Mouse (Mus musculus) liver, embryonic 14.5 days (tissue): Measurements from ENCODE around the gene Adar. TPM values are rescaled to one million over a fixed set of nuclear protein-coding genes. Genes with fewer than 3 reads are reported as not detected.

Experiments
- ATAC-seq: fragments of 200-750 bp; cut with Nextera tagmentation; 2 replicates; pipeline ENCODE4 v1.8.0; 2017; ENCODE audit warnings: moderate number of reproducible peaks, mild to moderate bottlenecking, moderate library complexity; ENCODE audit not compliant: insufficient read depth
- DNase-seq, 3 experiments: peaks; one replicate each; pipeline ENCODE4 v3.0.0-alpha.2; 2012 to 2013; ENCODE audit warnings: low read depth in 3 of 3, low spot score in 3 of 3
- H3K27ac ChIP-seq: fragments of 300-500 bp; sonication (generic); 2 replicates; pipeline ENCODE4 v1.5.1; 2014; ENCODE audit warnings: moderate library complexity, mild to moderate bottlenecking, control low read depth, inconsistent platforms
- H3K27me3 ChIP-seq: fragments of 300-500 bp; sonication (generic); 2 replicates; pipeline ENCODE4 v1.6.1; 2014; ENCODE audit warnings: mild to moderate bottlenecking, low read length, moderate library complexity; ENCODE audit not compliant: control insufficient read depth, insufficient read depth
- H3K36me3 ChIP-seq: fragments of 300-500 bp; sonication (generic); replicated peaks from 2 replicates; pipeline ENCODE4 v1.6.1; 2014; ENCODE audit warnings: low read depth; ENCODE audit not compliant: control insufficient read depth, insufficient read depth
- H3K4me1 ChIP-seq, 2 experiments: fragments of 200-500 bp in 1 of 2; fragments of 300-500 bp in 1 of 2; sonication (generic) in 1 of 2; replicated peaks; 2 replicates each; pipeline ENCODE4 v1.6.1; 2012 to 2014; ENCODE audit warnings: antibody characterized with exemption in 1 of 2, inconsistent platforms in 1 of 2, low read length in 1 of 2; ENCODE audit not compliant: control insufficient read depth in 2 of 2, insufficient read depth in 2 of 2
- H3K4me2 ChIP-seq: fragments of 300-500 bp; sonication (generic); 2 replicates; pipeline ENCODE4 v1.6.1; 2014; ENCODE audit warnings: low read depth, mild to moderate bottlenecking, control low read depth, moderate library complexity
- H3K4me3 ChIP-seq, 2 experiments: fragments of 200-500 bp in 1 of 2; fragments of 300-500 bp in 1 of 2; sonication (generic) in 1 of 2; 2 replicates each; pipeline ENCODE4 v1.5.1; 2012 to 2014; ENCODE audit warnings: low read depth in 2 of 2, low read length in 2 of 2, mild to moderate bottlenecking in 2 of 2, control low read depth in 1 of 2, inconsistent platforms in 1 of 2, moderate library complexity in 1 of 2; ENCODE audit not compliant: insufficient read depth in 1 of 2
- H3K9ac ChIP-seq: fragments of 300-500 bp; sonication (generic); replicated peaks from 2 replicates; pipeline ENCODE4 v1.6.1; 2014; ENCODE audit warnings: mild to moderate bottlenecking, control low read depth, moderate library complexity
- H3K9me3 ChIP-seq: fragments of 300-500 bp; sonication (generic); 2 replicates; pipeline ENCODE4 v1.6.1; 2016; ENCODE audit warnings: low read length, mixed read lengths; ENCODE audit not compliant: control insufficient read depth
- CTCF ChIP-seq: IDR thresholded peaks from 2 replicates; pipeline ENCODE4 v1.5.1; 2016; ENCODE audit warnings: antibody characterized with exemption, low read depth, control low read depth
- EP300 ChIP-seq: IDR thresholded peaks from 2 replicates; pipeline ENCODE4 v1.6.1; 2016; ENCODE audit warnings: antibody characterized with exemption, low read depth
- WGBS: fragments of 180-500 bp; shearing (Covaris S2); extraction: QIAGEN DNeasy Blood & Tissue Kit; methylation state at CpG from one replicate; pipeline ENCODE4 v1.1.7; 2014; ENCODE audit not compliant: insufficient replicate concordance; 5-methylcytosine and 5-hydroxymethylcytosine counted together
- polyA plus RNA-seq, 2 experiments: library from polyadenylated mRNA; depleted of rRNA in 1 of 2; stranded (reverse) in 1 of 2; unstranded in 1 of 2; fragments of >200 nt; fragmentation: Nextera tagmentation in 1 of 2; extraction: Ambion mirVana in 1 of 2; gene quantifications; 2 replicates each; pipeline versions ENCODE4 v1.2.1 to v1.2.3; 2012 to 2014

Gene Adar
- polyA plus RNA-seq, 2 experiments: 6.4 to 7.9 TPM

- H3K27ac ChIP-seq: no peak overlapping the region
- no peak overlapping the region for H3K4me2 ChIP-seq
- H3K27me3 ChIP-seq: no peaks in the 10 kb centered on the region
- no peaks in the 10 kb centered on the region for H3K4me1 ChIP-seq
- no peak overlapping the region for H3K9ac ChIP-seq
- TF ChIP-seq CTCF (no peak), EP300 (no peak)
- 67% methylated on average over 5 of the region's 5 CpGs for WGBS
- H3K9me3 ChIP-seq: no peaks in the 10 kb centered on the region
- no peak for DNase-seq
- H3K36me3 ChIP-seq: peaks cover 39% of the 10 kb centered on the region
- no peak overlapping the region for H3K4me3 ChIP-seq
- ATAC-seq: no peak
Observed at GRCm38 (mm10) chr3:89781640-89782039, 66.8 kb downstream of the Adar start.

GRCm38 (mm10) chr3:89784991-89785753 lies 70.3 kb downstream of the Adar start:
- WGBS: 21% methylated on average over 11 of the region's 11 CpGs
- Histone ChIP-seq H3K27ac (no peak overlapping the region), H3K27me3 (no peaks in the 10 kb centered on the region), H3K4me1 (no peaks in the 10 kb centered on the region), H3K36me3 (peaks cover 20% of the 10 kb centered on the region), H3K4me2 (no peak overlapping the region), H3K9ac (no peak overlapping the region), H3K4me3 (no peak overlapping the region), H3K9me3 (no peaks in the 10 kb centered on the region)
- DNase-seq (no peak), ATAC-seq (peak; percentile 43; the same call in 1 of the 2 replicates)
- no peak for TF ChIP-seq EP300
- TF ChIP-seq CTCF: peak; percentile 94

GRCm38 (mm10) chr3:89786275-89786674 lies 71.5 kb downstream of the Adar start:
- no peak for TF ChIP-seq CTCF
- no peak for TF ChIP-seq EP300
- 62% methylated on average over 6 of the region's 6 CpGs for WGBS

GRCm38 (mm10) chr3:89788680-89789352 lies 74.0 kb downstream of the Adar start:
- no peak for TF ChIP-seq EP300
- 0 out of 2 replicates have a peak, but pooled peaks have one; percentile 13 for TF ChIP-seq CTCF
- ATAC-seq (no peak), DNase-seq (no peak)
- Histone ChIP-seq H3K27ac (no peak overlapping the region), H3K4me2 (no peak overlapping the region), H3K4me1 (no peaks in the 10 kb centered on the region), H3K9me3 (no peaks in the 10 kb centered on the region), H3K36me3 (no peaks in the 10 kb centered on the region), H3K4me3 (no peak overlapping the region), H3K9ac (no peak overlapping the region), H3K27me3 (no peaks in the 10 kb centered on the region)
- 64% methylated on average over 16 of the region's 16 CpGs for WGBS

More at GRCm38 (mm10) chr3:89786275-89786674, 71.5 kb downstream of the Adar start:
- peaks cover 11% of the 10 kb centered on the region; the same call in 1 of the 2 replicates for H3K36me3 ChIP-seq
- H3K4me2 ChIP-seq: no peak overlapping the region
- no peaks in the 10 kb centered on the region for H3K9me3 ChIP-seq
- H3K4me1 ChIP-seq: no peaks in the 10 kb centered on the region
- H3K27ac ChIP-seq: no peak overlapping the region
- no peak overlapping the region for H3K4me3 ChIP-seq
- no peak for DNase-seq
- H3K27me3 ChIP-seq: no peaks in the 10 kb centered on the region
- H3K9ac ChIP-seq: no peak overlapping the region
- no peak for ATAC-seq

- no peaks in the 10 kb centered on the region for H3K4me1 ChIP-seq
- H3K36me3 ChIP-seq: no peaks in the 10 kb centered on the region
- no peak overlapping the region for H3K27ac ChIP-seq
- ATAC-seq: no peak
- TF ChIP-seq CTCF (peak; percentile 24), EP300 (no peak)
- no peaks in the 10 kb centered on the region for H3K27me3 ChIP-seq
- DNase-seq: no peak
- no peak overlapping the region for H3K4me3 ChIP-seq
- H3K9ac ChIP-seq: no peak overlapping the region
- no peak overlapping the region for H3K4me2 ChIP-seq
- H3K9me3 ChIP-seq: no peaks in the 10 kb centered on the region
- 44% methylated on average over 2 of the region's 2 CpGs for WGBS
Observed at GRCm38 (mm10) chr3:89794616-89795015, 79.8 kb downstream of the Adar start.
